Mouse (Mus musculus) hindbrain, embryonic 16.5 days (tissue): ENCODE measurements around the gene Dnajc16. TPM values are rescaled to one million over a fixed set of nuclear protein-coding genes. Genes with fewer than 3 reads are reported as not detected.

Experiments
- ATAC-seq: fragments of 200-750 bp; cut with Nextera tagmentation; 2 replicates; pipeline ENCODE4 v1.8.0; 2017; ENCODE audit warnings: moderate TSS enrichment, moderate library complexity
- H3K27ac ChIP-seq: fragments of 300-500 bp; sonication (generic); 2 replicates; pipeline ENCODE4 v1.5.1; 2014; ENCODE audit warnings: low read depth, mild to moderate bottlenecking, control low read depth, low read length, moderate library complexity
- H3K27me3 ChIP-seq: fragments of 300-500 bp; sonication (generic); replicated peaks from 2 replicates; pipeline ENCODE4 v1.6.1; 2014; ENCODE audit warnings: low read length; ENCODE audit not compliant: control insufficient read depth, insufficient read depth
- H3K36me3 ChIP-seq: fragments of 300-500 bp; sonication (generic); 2 replicates; pipeline ENCODE4 v1.6.1; 2014; ENCODE audit warnings: mild to moderate bottlenecking, low read length, moderate library complexity, mixed read lengths; ENCODE audit not compliant: control insufficient read depth, insufficient read depth
- H3K4me1 ChIP-seq: fragments of 300-500 bp; sonication (generic); 2 replicates; pipeline ENCODE4 v1.6.1; 2014; ENCODE audit warnings: low read depth, low read length; ENCODE audit not compliant: control insufficient read depth, insufficient read depth
- H3K4me2 ChIP-seq: fragments of 300-500 bp; sonication (generic); 2 replicates; pipeline ENCODE4 v1.6.1; 2014; ENCODE audit warnings: mild to moderate bottlenecking, low read length, control low read depth, moderate library complexity
- H3K4me3 ChIP-seq: fragments of 300-500 bp; sonication (generic); 2 replicates; pipeline ENCODE4 v1.5.1; 2014; ENCODE audit warnings: mild to moderate bottlenecking, low read length, control low read depth, moderate library complexity
- H3K9ac ChIP-seq: fragments of 300-500 bp; sonication (generic); 2 replicates; pipeline ENCODE4 v1.6.1; 2014; ENCODE audit warnings: low read depth, mild to moderate bottlenecking, control low read depth, low read length, moderate library complexity
- H3K9me3 ChIP-seq: fragments of 300-500 bp; sonication (generic); 2 replicates; pipeline ENCODE4 v1.6.1; 2014; ENCODE audit warnings: mild to moderate bottlenecking, low read length, moderate library complexity; ENCODE audit not compliant: control insufficient read depth
- WGBS: fragments of 180-500 bp; shearing (Covaris S2); extraction: QIAGEN DNeasy Blood & Tissue Kit; methylation state at CpG from one replicate; pipeline ENCODE4 v1.1.7; 2014; 5-methylcytosine and 5-hydroxymethylcytosine counted together
- polyA plus RNA-seq: library from polyadenylated mRNA; unstranded; fragments of >200 nt; fragmentation: Nextera tagmentation; extraction: Ambion mirVana; gene quantifications from 2 replicates; pipeline ENCODE4 v1.2.1, GENCODE M21; 2015

The Dnajc16 gene
- polyA plus RNA-seq = 5.9 and 6.7 TPM in 2 replicates

GRCm38 (mm10) chr4:141790524-141790990 lies at the start of gene Dnajc16:
Dnajc16 (minus strand) TSS chr4:141790931.
- Histone ChIP-seq H3K4me2 (peak within 1 kb of the TSS; percentile 92), H3K4me3 (peak within 1 kb of the TSS; percentile 89), H3K27me3 (no peaks in the 10 kb centered on the region), H3K9me3 (no peaks in the 10 kb centered on the region), H3K9ac (peak within 1 kb of the TSS; percentile 92), H3K27ac (peak within 1 kb of the TSS; percentile 84), H3K36me3 (no peaks in the 10 kb centered on the region), H3K4me1 (peaks cover 11% of the 10 kb centered on the region)
- whole genome bisulfite sequencing = under 1% methylated on average over 26 of the region's 42 CpGs
- ATAC-seq = peak; percentile 92

- no peaks in the 10 kb centered on the region for H3K36me3 ChIP-seq
- no peaks in the 10 kb centered on the region for H3K27me3 ChIP-seq
- 74% methylated on average over 5 of the region's 5 CpGs for WGBS
- no peak overlapping the region for H3K4me3 ChIP-seq
- no peak overlapping the region for H3K9ac ChIP-seq
- ATAC-seq = no peak
- H3K9me3 ChIP-seq = no peaks in the 10 kb centered on the region
- H3K4me2 ChIP-seq = no peak overlapping the region
- no peak overlapping the region for H3K27ac ChIP-seq
- H3K4me1 ChIP-seq = no peaks in the 10 kb centered on the region
Observed at GRCm38 (mm10) chr4:141834536-141835095, 43.9 kb upstream of the Dnajc16 start.

- no peak overlapping the region for H3K4me3 ChIP-seq
- ATAC-seq = no peak
- H3K4me2 ChIP-seq = no peak overlapping the region
- no peaks in the 10 kb centered on the region for H3K4me1 ChIP-seq
- no peak overlapping the region for H3K27ac ChIP-seq
- no peaks in the 10 kb centered on the region for H3K36me3 ChIP-seq
- H3K27me3 ChIP-seq = no peaks in the 10 kb centered on the region
- WGBS = 41% methylated on average over 1 of the region's 1 CpGs
- H3K9me3 ChIP-seq = no peaks in the 10 kb centered on the region
- H3K9ac ChIP-seq = no peak overlapping the region
Observed at GRCm38 (mm10) chr4:141833911-141834310, 43.2 kb upstream of the Dnajc16 start.

GRCm38 (mm10) chr4:141831361-141831760 lies 40.6 kb upstream of the Dnajc16 start:
- no peaks in the 10 kb centered on the region for H3K9me3 ChIP-seq
- H3K4me1 ChIP-seq = no peaks in the 10 kb centered on the region
- 80% methylated on average over 7 of the region's 7 CpGs for WGBS
- no peak overlapping the region for H3K4me3 ChIP-seq
- ATAC-seq = no peak
- H3K27me3 ChIP-seq = no peaks in the 10 kb centered on the region
- no peak overlapping the region for H3K9ac ChIP-seq
- no peak overlapping the region for H3K4me2 ChIP-seq
- H3K27ac ChIP-seq = no peak overlapping the region
- no peaks in the 10 kb centered on the region for H3K36me3 ChIP-seq

GRCm38 (mm10) chr4:141830381-141830780 lies 39.6 kb upstream of the Dnajc16 start:
- no peak for ATAC-seq
- 57% methylated on average over 11 of the region's 11 CpGs for WGBS

GRCm38 (mm10) chr4:141828177-141828576 lies 37.4 kb upstream of the Dnajc16 start:
- ATAC-seq = no peak
- Histone ChIP-seq H3K27me3 (no peaks in the 10 kb centered on the region), H3K9ac (no peak overlapping the region)

More at GRCm38 (mm10) chr4:141830381-141830780, 39.6 kb upstream of the Dnajc16 start:
- no peaks in the 10 kb centered on the region for H3K36me3 ChIP-seq
- no peaks in the 10 kb centered on the region for H3K27me3 ChIP-seq
- no peak overlapping the region for H3K4me2 ChIP-seq
- H3K9ac ChIP-seq = no peak overlapping the region; the same call in 1 of the 2 replicates
- H3K4me1 ChIP-seq = no peaks in the 10 kb centered on the region
- H3K4me3 ChIP-seq = no peak overlapping the region
- H3K27ac ChIP-seq = no peak overlapping the region
- H3K9me3 ChIP-seq = no peaks in the 10 kb centered on the region

GRCm38 (mm10) chr4:141827401-141827800 lies 36.7 kb upstream of the Dnajc16 start:
- Histone ChIP-seq H3K4me3 (no peak overlapping the region), H3K4me2 (no peak overlapping the region), H3K9me3 (no peaks in the 10 kb centered on the region), H3K36me3 (no peaks in the 10 kb centered on the region), H3K9ac (no peak overlapping the region), H3K4me1 (no peaks in the 10 kb centered on the region), H3K27me3 (no peaks in the 10 kb centered on the region), H3K27ac (no peak overlapping the region)
- WGBS = 98% methylated on average over 2 of the region's 2 CpGs
- ATAC-seq = no peak

More at GRCm38 (mm10) chr4:141828177-141828576, 37.4 kb upstream of the Dnajc16 start:
- Histone ChIP-seq H3K27ac (no peak overlapping the region), H3K4me3 (no peak overlapping the region), H3K4me2 (no peak overlapping the region), H3K36me3 (no peaks in the 10 kb centered on the region), H3K4me1 (no peaks in the 10 kb centered on the region), H3K9me3 (no peaks in the 10 kb centered on the region)
- WGBS = 76% methylated on average over 4 of the region's 4 CpGs

- WGBS = 50% methylated on average over 5 of the region's 5 CpGs
Observed at GRCm38 (mm10) chr4:141826060-141826459, 35.3 kb upstream of the Dnajc16 start, which contains the start of gene Cela2a. Cela2a (minus strand) TSS chr4:141826160.

GRCm38 (mm10) chr4:141822979-141823378 lies 32.2 kb upstream of the Dnajc16 start:
- H3K9me3 ChIP-seq = no peaks in the 10 kb centered on the region
- no peak overlapping the region for H3K4me2 ChIP-seq
- ATAC-seq = no peak
- 61% methylated on average over 3 of the region's 3 CpGs for WGBS
- no peaks in the 10 kb centered on the region for H3K36me3 ChIP-seq
- no peaks in the 10 kb centered on the region for H3K27me3 ChIP-seq
- H3K9ac ChIP-seq = no peak overlapping the region
- H3K27ac ChIP-seq = no peak overlapping the region
- H3K4me1 ChIP-seq = no peaks in the 10 kb centered on the region
- no peak overlapping the region for H3K4me3 ChIP-seq

More at GRCm38 (mm10) chr4:141826060-141826459, 35.3 kb upstream of the Dnajc16 start, which contains the start of gene Cela2a:
- no peaks in the 10 kb centered on the region for H3K4me1 ChIP-seq
- no peaks in the 10 kb centered on the region for H3K27me3 ChIP-seq
- no peak within 1 kb of the TSS for H3K27ac ChIP-seq
- no peaks in the 10 kb centered on the region for H3K36me3 ChIP-seq
- no peak within 1 kb of the TSS for H3K4me2 ChIP-seq
- no peak for ATAC-seq
- no peak within 1 kb of the TSS for H3K9ac ChIP-seq
- H3K4me3 ChIP-seq = no peak within 1 kb of the TSS
- no peaks in the 10 kb centered on the region for H3K9me3 ChIP-seq
